Mouse (Mus musculus): ENCODE results near the gene Slc13a1.
"Not testable (repeated sequence)": the region's sequence is repeated elsewhere in the genome, so short reads cannot be mapped to it uniquely, and the experiment has no call there.

Slc13a1 gene

DNA sequence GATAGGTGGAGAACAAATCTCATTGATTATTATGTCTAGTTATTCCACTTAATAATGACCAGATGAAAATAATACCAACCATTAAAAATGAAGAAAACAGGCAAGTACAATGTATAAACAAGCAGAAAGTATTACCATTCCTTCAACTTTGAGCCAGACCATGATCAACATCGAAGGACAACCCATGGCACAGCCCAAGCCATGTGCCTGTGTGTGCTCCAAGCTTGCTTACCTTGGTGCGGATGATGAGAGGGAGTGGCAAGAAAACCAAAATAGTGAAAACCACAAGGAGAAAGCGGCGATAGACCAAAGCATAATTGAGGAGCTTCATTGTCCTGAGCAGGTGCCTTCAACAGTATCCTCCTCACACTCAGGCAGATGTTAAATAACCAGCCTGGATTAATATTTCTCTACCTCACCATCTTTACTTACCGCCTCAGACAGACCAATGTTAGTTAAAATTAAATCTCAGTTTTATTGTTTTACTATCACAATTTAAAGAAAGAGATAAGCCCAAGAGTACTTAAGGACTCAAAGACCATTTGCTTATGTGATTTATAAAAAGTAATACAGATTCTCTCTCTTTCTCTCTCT, at the start of gene Slc13a1:
TSS of gene Slc13a1 (minus strand) at position 359 of the 594 bp plus-strand sequence.
- DNase-seq (ENCODE audit: low read depth, low spot score): no peak

DNA sequence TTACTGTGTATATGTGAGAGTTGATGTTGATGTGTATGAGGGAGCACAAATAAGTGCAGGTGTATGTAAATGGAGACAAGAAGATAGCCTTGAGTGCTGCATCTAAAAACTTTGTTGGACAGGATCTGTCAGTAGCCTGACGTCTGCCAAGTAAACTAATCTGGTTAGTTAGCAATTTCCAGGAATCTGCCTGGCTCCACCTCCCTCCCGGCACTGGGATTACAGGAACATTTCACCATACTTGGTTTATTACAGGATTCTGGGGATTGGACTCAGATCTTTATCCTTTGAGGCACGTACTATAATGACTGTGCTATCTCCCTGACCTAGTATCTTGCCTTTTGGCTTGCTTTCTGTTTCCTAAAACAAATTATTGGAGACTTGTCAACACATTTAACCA, 40.0 kb upstream of the Slc13a1 start:
- DNase-seq (ENCODE audit: low read depth, low spot score): no peak

DNA sequence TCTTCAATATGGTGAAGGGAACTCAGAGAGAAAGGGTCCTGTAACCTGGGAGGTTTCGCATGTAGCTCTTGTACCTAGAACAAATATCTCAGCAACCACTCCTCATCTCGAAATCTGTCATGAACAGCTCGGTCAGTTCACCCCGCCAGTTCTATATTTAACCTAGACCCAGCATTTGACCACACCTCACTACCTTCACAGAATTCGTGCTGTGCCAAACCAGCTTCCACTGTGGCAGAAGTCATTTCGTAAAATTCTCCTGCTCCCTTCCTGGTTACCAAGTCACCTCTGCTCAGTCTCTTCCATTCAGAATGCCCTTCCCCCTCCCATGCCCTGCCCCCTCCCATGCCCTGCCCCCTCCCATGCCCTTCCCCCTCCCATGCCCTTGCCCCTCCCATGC, 34.3 kb upstream of the Slc13a1 start:
- DNase-seq (ENCODE audit: low read depth, low spot score): no peak

GRCm38 (mm10) chr6:24200644-24201484, 33.0 kb upstream of the Slc13a1 start:
- no peak for DNase-seq (ENCODE audit: low read depth, low spot score)

- DNase-seq (ENCODE audit: low read depth, low spot score): not testable (repeated sequence)
These were observed 29.8 kb upstream of the Slc13a1 start for GRCm38 (mm10) chr6:24197501-24198195.

DNA sequence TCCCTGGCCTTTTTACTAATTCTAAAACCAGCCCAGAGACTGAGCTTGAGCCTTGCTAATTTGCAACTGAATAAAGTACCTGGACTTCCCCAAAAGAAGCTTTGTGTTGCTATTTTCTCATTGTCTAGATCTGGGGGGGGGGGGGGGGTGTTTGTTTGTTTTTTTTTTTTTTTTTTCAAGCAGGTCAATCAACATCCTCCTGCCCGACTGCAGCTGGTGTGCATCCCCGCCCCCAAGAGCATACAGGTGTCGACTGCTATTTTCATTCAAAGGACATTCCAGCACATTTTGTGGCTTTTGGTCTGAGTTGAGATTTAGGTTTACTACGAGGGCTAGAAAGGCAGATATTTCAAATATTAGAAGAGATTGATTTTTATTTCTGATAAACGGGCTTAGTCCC, 28.5 kb upstream of the Slc13a1 start:
- DNase-seq (ENCODE audit: low read depth, low spot score): not testable (repeated sequence)

DNA sequence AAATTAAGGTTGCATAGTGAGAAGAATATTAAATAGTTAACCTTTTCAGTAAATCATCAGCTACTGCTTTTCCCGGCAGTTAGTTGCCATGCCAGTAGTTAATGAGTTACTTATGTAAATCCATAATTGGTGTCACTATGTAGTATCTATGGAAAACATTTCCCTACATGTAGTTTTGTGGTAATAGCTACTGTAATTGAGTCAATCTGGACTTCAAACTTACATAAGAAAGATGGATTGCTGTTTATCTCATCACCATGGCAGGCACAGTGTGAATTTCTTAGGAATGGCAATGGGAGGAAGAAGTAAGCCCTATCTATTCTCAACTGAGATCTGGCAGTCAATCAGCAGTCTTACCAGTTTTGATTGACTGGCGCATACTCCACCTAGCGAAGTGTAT, 15.5 kb upstream of the Slc13a1 start:
- no peak for DNase-seq (ENCODE audit: low read depth, low spot score)

DNA sequence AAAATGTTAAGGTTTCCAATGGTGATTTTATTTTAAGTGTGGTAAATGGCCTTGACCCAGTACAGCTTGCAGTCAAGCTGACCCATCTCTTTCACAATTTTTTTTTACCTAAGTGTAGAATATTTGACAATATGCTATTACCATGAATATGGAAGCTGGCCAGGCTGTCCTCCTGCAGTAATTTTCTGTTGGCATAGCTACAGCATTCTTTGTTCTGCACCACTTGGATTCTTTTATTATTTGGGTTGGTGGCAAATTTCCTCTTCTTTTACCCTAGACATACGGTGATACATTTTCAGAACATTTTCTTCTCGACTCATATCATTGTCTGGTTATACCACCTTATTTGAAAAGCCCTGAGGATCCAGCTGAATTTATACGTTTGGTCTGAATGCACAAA, 7.5 kb upstream of the Slc13a1 start:
- DNase-seq (ENCODE audit: low read depth, low spot score): no peak

DNA sequence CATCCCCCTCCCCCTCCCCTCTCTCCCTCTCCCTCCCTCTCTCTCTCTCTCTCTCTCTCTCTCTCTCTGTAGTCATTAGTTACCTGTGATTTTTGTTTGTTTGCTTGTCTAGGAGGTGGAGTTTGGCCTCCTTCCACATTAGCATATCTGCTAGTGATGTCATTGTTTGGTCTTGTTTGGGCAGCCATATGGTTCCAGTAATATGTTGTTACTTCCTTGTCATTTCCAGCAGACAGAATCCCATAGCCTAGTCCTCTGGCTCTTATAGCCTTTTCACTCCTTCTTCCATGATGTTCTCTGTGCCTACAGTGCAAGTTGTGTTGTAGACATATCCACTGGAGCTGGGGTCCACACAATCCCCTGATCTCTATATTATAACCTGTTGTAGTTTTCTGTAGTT, 6.1 kb upstream of the Slc13a1 start:
- DNase-seq (ENCODE audit: low read depth, low spot score): no peak

- no peak for DNase-seq (ENCODE audit: low read depth, low spot score)
These were observed 4.8 kb upstream of the Slc13a1 start for GRCm38 (mm10) chr6:24172736-24173135.

DNA sequence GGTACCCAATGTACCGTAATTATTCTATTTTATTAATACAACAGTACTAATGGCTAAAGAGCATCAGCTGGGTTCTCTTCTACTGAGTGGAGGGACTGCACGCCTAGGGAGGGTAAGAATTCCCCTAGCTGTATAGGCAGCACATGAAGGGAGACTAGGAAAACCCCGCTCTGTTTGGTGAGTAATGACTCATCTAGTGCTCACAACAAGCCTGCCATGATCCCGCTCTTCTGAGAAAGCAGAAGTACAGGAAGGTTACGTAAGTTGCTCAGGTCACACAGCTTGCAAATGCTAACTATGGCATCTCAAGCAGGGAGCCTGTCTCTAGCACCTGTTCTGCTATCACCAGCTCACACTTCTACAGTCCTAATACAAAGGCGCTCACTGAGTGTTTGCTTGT, 1.1 kb downstream of the Slc13a1 start:
- DNase-seq (ENCODE audit: low read depth, low spot score): no peak

DNA sequence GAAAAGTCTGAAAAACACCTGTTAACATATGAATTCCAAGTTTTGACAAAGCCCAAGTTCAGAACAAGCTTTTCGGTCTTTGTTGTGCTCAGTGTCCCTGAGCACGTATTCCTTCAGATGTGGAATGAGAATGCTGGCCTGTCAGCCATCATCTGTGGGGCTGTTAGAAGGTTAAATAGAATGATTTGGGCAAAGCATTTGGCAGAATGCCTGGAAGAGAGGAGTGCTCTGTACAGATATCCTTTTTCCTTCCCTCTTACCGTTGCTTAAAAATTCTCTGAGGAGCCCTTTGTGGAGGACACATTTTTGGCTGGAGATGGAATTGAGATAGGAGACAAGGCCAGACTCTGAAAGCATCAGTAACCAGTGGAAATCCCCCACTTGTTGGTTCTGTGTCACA, 2.6 kb downstream of the Slc13a1 start:
- DNase-seq (ENCODE audit: low read depth, low spot score): no peak

GRCm38 (mm10) chr6:24159795-24160194, 8.1 kb downstream of the Slc13a1 start:
- no peak for DNase-seq (ENCODE audit: low read depth, low spot score)

GRCm38 (mm10) chr6:24154901-24155300, 13.0 kb downstream of the Slc13a1 start:
- no peak for DNase-seq (ENCODE audit: low read depth, low spot score)

DNA sequence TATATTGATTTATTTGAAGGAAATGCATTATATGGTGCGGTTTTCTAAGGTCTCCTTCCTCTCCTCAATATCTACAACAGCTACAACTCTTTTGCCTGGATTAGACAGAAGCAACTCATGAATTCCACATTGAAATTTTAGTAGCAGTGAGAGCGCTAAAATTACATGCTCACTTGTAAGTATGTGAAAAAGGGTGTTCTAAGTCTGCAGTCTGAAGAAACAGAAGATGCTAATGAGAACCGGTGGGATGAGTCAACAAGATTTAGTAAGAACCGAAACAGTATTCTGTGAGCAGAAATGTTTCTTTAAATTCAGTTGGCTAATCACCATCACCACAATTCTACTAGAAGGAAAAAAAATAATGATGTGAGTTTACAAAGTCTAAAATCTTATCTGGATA, 34.9 kb downstream of the Slc13a1 start:
- no peak for DNase-seq (ENCODE audit: low read depth, low spot score)

- no peak for DNase-seq (ENCODE audit: low read depth, low spot score)
These were observed 45.3 kb downstream of the Slc13a1 start for GRCm38 (mm10) chr6:24122632-24123031.

- DNase-seq (ENCODE audit: low read depth, low spot score): no peak
These were observed 56.3 kb downstream of the Slc13a1 start for GRCm38 (mm10) chr6:24111614-24112013.

- no peak for DNase-seq (ENCODE audit: low read depth, low spot score)
These were observed 59.4 kb downstream of the Slc13a1 start for GRCm38 (mm10) chr6:24108471-24108870.

GRCm38 (mm10) chr6:24106157-24106556, 61.7 kb downstream of the Slc13a1 start:
- no peak for DNase-seq (ENCODE audit: low read depth, low spot score)

DNA sequence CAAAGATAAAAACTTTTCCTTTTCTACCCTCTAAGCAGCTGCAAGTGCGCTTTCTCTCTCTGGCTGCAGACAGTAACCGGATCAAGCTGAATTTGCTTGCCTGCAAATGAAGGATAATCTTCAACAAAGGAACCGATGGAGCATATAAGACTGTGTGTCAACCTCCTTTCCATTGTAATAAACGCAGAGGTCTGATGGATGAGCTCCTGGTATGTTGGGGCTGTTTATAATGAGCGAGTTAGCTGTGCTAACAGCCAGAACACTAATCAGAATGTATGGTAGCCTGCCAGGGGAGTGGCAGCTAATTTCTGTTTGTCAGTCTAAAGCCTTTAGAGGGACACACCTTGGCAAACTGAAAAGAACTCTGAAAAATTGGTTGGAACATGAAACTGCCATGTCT, 62.2 kb downstream of the Slc13a1 start:
- no peak for DNase-seq (ENCODE audit: low read depth, low spot score)

- no peak for DNase-seq (ENCODE audit: low read depth, low spot score)
These were observed 66.6 kb downstream of the Slc13a1 start for GRCm38 (mm10) chr6:24101281-24101680.

- no peak for DNase-seq (ENCODE audit: low read depth, low spot score)
These were observed 67.2 kb downstream of the Slc13a1 start for GRCm38 (mm10) chr6:24100705-24101104.

GRCm38 (mm10) chr6:24097400-24097799, 70.5 kb downstream of the Slc13a1 start:
- no peak for DNase-seq (ENCODE audit: low read depth, low spot score)
